Mouse (Mus musculus) gastrocnemius, postnatal 10 days (tissue): ENCODE data around the gene Zcchc24. TPM values are rescaled to one million over a fixed set of nuclear protein-coding genes. Genes with fewer than 3 reads are reported as not detected.

ENCODE experiments used
- DNase-seq: peaks from one replicate; pipeline ENCODE4 v3.0.0; 2021; ENCODE audit warnings: mixed read lengths
- total RNA-seq, 2 experiments: library from RNA; stranded (reverse); gene quantifications; 2 replicates each; pipeline ENCODE4 v1.2.3; 2021

Zcchc24 gene
- total RNA-seq, 2 experiments from 2014 or later: 65.9 to 66.6 TPM

- peak; percentile 25 for DNase-seq
These were observed 20.7 kb downstream of the Zcchc24 start for GRCm38 (mm10) chr14:25747996-25748756.

GRCm38 (mm10) chr14:25746971-25747945 is 21.6 kb downstream of the Zcchc24 start:
- peak; percentile 42 for DNase-seq

GRCm38 (mm10) chr14:25746371-25746770 is 22.5 kb downstream of the Zcchc24 start:
- peak; percentile 10 for DNase-seq

GRCm38 (mm10) chr14:25745365-25746184 is 23.3 kb downstream of the Zcchc24 start:
- DNase-seq: peak; percentile 12

GRCm38 (mm10) chr14:25742943-25743342 is 25.9 kb downstream of the Zcchc24 start:
- no peak for DNase-seq

GRCm38 (mm10) chr14:25741840-25742367 is 26.9 kb downstream of the Zcchc24 start:
- no peak for DNase-seq

GRCm38 (mm10) chr14:25741211-25741610 is 27.6 kb downstream of the Zcchc24 start:
- DNase-seq: no peak

GRCm38 (mm10) chr14:25739957-25740565 is 28.8 kb downstream of the Zcchc24 start:
- peak; percentile 44 for DNase-seq

- DNase-seq: peak; percentile 57
These were observed 30.2 kb downstream of the Zcchc24 start for GRCm38 (mm10) chr14:25738591-25739001.

- peak; percentile 75 for DNase-seq
These were observed 32.2 kb downstream of the Zcchc24 start for GRCm38 (mm10) chr14:25736589-25736988.

- no peak for DNase-seq
These were observed 32.7 kb downstream of the Zcchc24 start for GRCm38 (mm10) chr14:25736140-25736539.

GRCm38 (mm10) chr14:25734736-25735716 is 33.8 kb downstream of the Zcchc24 start:
- peak; percentile 62 for DNase-seq

- DNase-seq: peak; percentile 65
These were observed 41.7 kb downstream of the Zcchc24 start for GRCm38 (mm10) chr14:25727149-25727510.

GRCm38 (mm10) chr14:25726226-25727148 is 42.4 kb downstream of the Zcchc24 start:
- peak; percentile 65 for DNase-seq

GRCm38 (mm10) chr14:25725690-25726089 is 43.1 kb downstream of the Zcchc24 start:
- no peak for DNase-seq

GRCm38 (mm10) chr14:25725032-25725497 is 43.8 kb downstream of the Zcchc24 start:
- DNase-seq: no peak

GRCm38 (mm10) chr14:25720962-25721707 is 47.7 kb downstream of the Zcchc24 start:
- DNase-seq: no peak

GRCm38 (mm10) chr14:25719371-25719770 is 49.5 kb downstream of the Zcchc24 start:
- DNase-seq: no peak
